Mouse (Mus musculus) brain, embryonic 14.5 days (tissue): ENCODE measurements around the gene Zbtb8os.

Source experiments
- CTCF ChIP-seq: fragments of 200-500 bp; IDR thresholded peaks from 2 replicates; pipeline ENCODE4 v1.5.1; 2012; ENCODE audit warnings: inconsistent platforms, mild to moderate bottlenecking, moderate library complexity, borderline replicate concordance; ENCODE audit not compliant: insufficient read depth, insufficient read length; ENCODE audit errors: extremely low read depth
- POLR2A ChIP-seq: fragments of 200-500 bp; IDR thresholded peaks from 2 replicates; pipeline ENCODE4 v1.6.1; 2012; ENCODE audit warnings: mild to moderate bottlenecking, inconsistent platforms, borderline replicate concordance; ENCODE audit not compliant: poor library complexity, insufficient read depth, insufficient read length, severe bottlenecking; ENCODE audit errors: extremely low read depth

- TF ChIP-seq POLR2A (no peak), CTCF (no peak)
Measured at GRCm38 (mm10) chr4:129286001-129286682, 49.4 kb upstream of the Zbtb8os start.
